Mouse (Mus musculus) liver, embryonic 15.5 days (tissue): ENCODE data around the gene Cass4. TPM values are rescaled to one million over a fixed set of nuclear protein-coding genes. Genes with fewer than 3 reads are reported as not detected.

Experiments used
- ATAC-seq: fragments of 200-750 bp; cut with Nextera tagmentation; 2 replicates; pipeline ENCODE4 v1.8.0; 2017; ENCODE audit warnings: moderate number of reproducible peaks, mild to moderate bottlenecking, moderate library complexity; ENCODE audit not compliant: insufficient read depth
- H3K27ac ChIP-seq: fragments of 300-500 bp; sonication (generic); replicated peaks from 2 replicates; pipeline ENCODE4 v1.5.1; 2015; ENCODE audit warnings: mild to moderate bottlenecking, inconsistent platforms
- H3K27me3 ChIP-seq: fragments of 300-500 bp; sonication (generic); 2 replicates; pipeline ENCODE4 v1.6.1; 2015; ENCODE audit warnings: mild to moderate bottlenecking, inconsistent platforms
- H3K36me3 ChIP-seq: fragments of 300-500 bp; sonication (generic); replicated peaks from 2 replicates; pipeline ENCODE4 v1.6.1; 2015; ENCODE audit warnings: moderate library complexity, mild to moderate bottlenecking, inconsistent platforms
- H3K4me1 ChIP-seq: fragments of 300-500 bp; sonication (generic); replicated peaks from 2 replicates; pipeline ENCODE4 v1.6.1; 2015; ENCODE audit warnings: inconsistent platforms
- H3K4me2 ChIP-seq: fragments of 300-500 bp; sonication (generic); 2 replicates; pipeline ENCODE4 v1.6.1; 2015; ENCODE audit warnings: moderate library complexity, mild to moderate bottlenecking, inconsistent platforms
- H3K4me3 ChIP-seq: fragments of 300-500 bp; sonication (generic); replicated peaks from 2 replicates; pipeline ENCODE4 v1.5.1; 2015; ENCODE audit warnings: mild to moderate bottlenecking, inconsistent platforms
- H3K9ac ChIP-seq: fragments of 300-500 bp; sonication (generic); 2 replicates; pipeline ENCODE4 v1.6.1; 2015; ENCODE audit warnings: moderate library complexity, mild to moderate bottlenecking, inconsistent platforms
- H3K9me3 ChIP-seq: fragments of 300-500 bp; sonication (generic); replicated peaks from 2 replicates; pipeline ENCODE4 v1.6.1; 2016; ENCODE audit warnings: inconsistent platforms
- WGBS: fragments of 180-500 bp; shearing (Covaris S2); methylation state at CpG from one replicate; pipeline ENCODE4 v1.1.7; 2015; ENCODE audit warnings: mixed read lengths; ENCODE audit not compliant: insufficient replicate concordance; 5-methylcytosine and 5-hydroxymethylcytosine counted together
- polyA plus RNA-seq: library from polyadenylated mRNA; unstranded; fragments of >200 nt; fragmentation: Nextera tagmentation; extraction: Ambion mirVana; gene quantifications from 2 replicates; pipeline ENCODE4 v1.2.1, GENCODE M21; 2015

Cass4 gene
- polyA plus RNA-seq, 1 experiment from 2014 or later = 0.61 TPM

DNA sequence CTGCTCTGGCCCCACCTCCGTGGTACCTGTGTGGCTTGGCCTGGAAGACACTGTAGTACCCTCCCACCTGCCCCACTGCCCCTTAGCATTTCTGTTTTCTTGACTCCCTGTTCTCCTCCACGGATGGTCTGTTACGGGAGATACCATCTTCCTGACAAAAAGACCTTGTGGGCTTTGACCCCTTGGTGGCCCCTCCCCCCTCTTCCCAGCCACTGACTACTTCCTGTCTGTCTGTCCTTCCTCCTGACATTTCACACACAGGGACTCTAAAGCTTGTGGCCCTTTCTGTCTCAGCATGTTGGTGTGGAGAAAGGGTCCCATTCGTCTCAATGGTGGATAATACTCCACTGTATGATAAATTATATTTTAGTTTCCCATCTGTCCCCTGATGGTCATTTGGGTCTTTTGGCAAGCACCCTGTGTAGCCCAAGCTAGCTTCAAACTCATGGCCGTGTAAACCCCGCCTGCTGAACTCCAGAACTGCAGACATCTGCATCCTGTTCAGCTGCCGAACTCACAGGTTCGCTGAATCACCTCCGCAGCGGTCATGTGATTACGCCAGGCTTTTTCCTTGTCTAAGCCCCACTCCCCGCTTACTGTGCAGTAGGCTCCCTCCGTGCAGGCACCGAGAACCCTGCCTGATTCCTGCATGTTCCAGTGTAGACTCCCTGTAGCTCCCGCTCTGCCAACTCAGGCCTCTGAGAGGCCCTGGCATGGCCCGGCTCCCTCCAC, 88.2 kb downstream of the Cass4 start:
- H3K4me1 ChIP-seq = peaks cover under 1% of the 10 kb centered on the region; the same call in 1 of the 2 replicates
- no peak overlapping the region for H3K27ac ChIP-seq
- ATAC-seq = no peak
- H3K4me2 ChIP-seq = no peak overlapping the region
- no peak overlapping the region for H3K9ac ChIP-seq
- no peaks in the 10 kb centered on the region for H3K27me3 ChIP-seq
- H3K4me3 ChIP-seq = no peak overlapping the region
- H3K9me3 ChIP-seq = no peaks in the 10 kb centered on the region
- H3K36me3 ChIP-seq = no peaks in the 10 kb centered on the region
- WGBS = 43% methylated on average over 16 of the region's 16 CpGs

Other genes with a start within 250 kb of the Cass4 start
- gene Mc3r, start 145.3 kb upstream of the Cass4 start, polyA plus RNA-seq = 0.05 and 0.06 TPM in 2 replicates
- 136 and 142 TPM in 2 replicates for gene Fam210b, start 48.2 kb upstream of the Cass4 start, polyA plus RNA-seq
- 129 and 132 TPM in 2 replicates for gene Aurka, start 23.3 kb upstream of the Cass4 start, polyA plus RNA-seq
- 20.7 and 20.8 TPM in 2 replicates for gene Cstf1, start 23.1 kb upstream of the Cass4 start, polyA plus RNA-seq
- 41.4 and 42.3 TPM in 2 replicates for gene Rtf2, start 46.8 kb downstream of the Cass4 start, polyA plus RNA-seq
- gene Gcnt7, start 64.8 kb downstream of the Cass4 start, polyA plus RNA-seq = 0.61 and 0.63 TPM in 2 replicates
- gene Fam209, start 78.7 kb downstream of the Cass4 start, polyA plus RNA-seq = not detected in 2 replicates
- not detected in 2 replicates for gene Tfap2c, start 155.8 kb downstream of the Cass4 start, polyA plus RNA-seq